Mouse (Mus musculus) stomach, embryonic 14.5 days (tissue): ENCODE results near the gene Herc1. TPM values are rescaled to one million over a fixed set of nuclear protein-coding genes. Genes with fewer than 3 reads are reported as not detected.

Experiments
- ATAC-seq: fragments of 200-750 bp; cut with Nextera tagmentation; 2 replicates; pipeline ENCODE4 v1.8.0; 2017; ENCODE audit warnings: low read depth, moderate TSS enrichment; ENCODE audit not compliant: insufficient number of reproducible peaks, insufficient read depth, low FRiP score
- H3K27ac ChIP-seq: fragments of 300-500 bp; sonication (generic); 2 replicates; pipeline ENCODE4 v1.5.1; 2014; ENCODE audit warnings: mild to moderate bottlenecking, low read length, moderate library complexity, mixed read lengths
- H3K27me3 ChIP-seq: fragments of 300-500 bp; sonication (generic); 2 replicates; pipeline ENCODE4 v1.6.1; 2014; ENCODE audit warnings: low read length, control low read depth, mixed read lengths; ENCODE audit not compliant: control insufficient read depth, insufficient read depth
- H3K36me3 ChIP-seq: fragments of 300-500 bp; sonication (generic); 2 replicates; pipeline ENCODE4 v1.6.1; 2014; ENCODE audit warnings: mild to moderate bottlenecking, control low read depth, low read length, moderate library complexity, mixed read lengths; ENCODE audit not compliant: control insufficient read depth, insufficient read depth
- H3K4me1 ChIP-seq: fragments of 300-500 bp; sonication (generic); 2 replicates; pipeline ENCODE4 v1.6.1; 2014; ENCODE audit warnings: low read length, control low read depth, mixed read lengths; ENCODE audit not compliant: control insufficient read depth, insufficient read depth
- H3K4me2 ChIP-seq: fragments of 300-500 bp; sonication (generic); replicated peaks from 2 replicates; pipeline ENCODE4 v1.6.1; 2014; ENCODE audit warnings: low read depth, low read length, control low read depth
- H3K4me3 ChIP-seq: fragments of 300-500 bp; sonication (generic); 2 replicates; pipeline ENCODE4 v1.5.1; 2014; ENCODE audit warnings: low read depth, low read length, control low read depth
- H3K9ac ChIP-seq: fragments of 300-500 bp; sonication (generic); replicated peaks from 2 replicates; pipeline ENCODE4 v1.6.1; 2014; ENCODE audit warnings: low read depth, mild to moderate bottlenecking, control low read depth, low read length, moderate library complexity, mixed read lengths
- H3K9me3 ChIP-seq: fragments of 300-500 bp; sonication (generic); 2 replicates; pipeline ENCODE4 v1.6.1; 2016; ENCODE audit warnings: low read depth, low read length, control low read depth; ENCODE audit not compliant: control insufficient read depth
- WGBS: fragments of 180-500 bp; shearing (Covaris S2); extraction: QIAGEN DNeasy Blood & Tissue Kit; methylation state at CpG from one replicate; pipeline ENCODE4 v1.1.7; 2014; 5-methylcytosine and 5-hydroxymethylcytosine counted together
- polyA plus RNA-seq: library from polyadenylated mRNA; unstranded; fragments of >200 nt; fragmentation: Nextera tagmentation; extraction: Ambion mirVana; gene quantifications from 2 replicates; pipeline ENCODE4 v1.2.1, GENCODE M21; 2014

Gene Herc1
- polyA plus RNA-seq, 1 experiment from 2014 or later: 30.7 TPM

GRCm38 (mm10) chr9:66393304-66393703 lies 43.1 kb downstream of the Herc1 start:
- Histone ChIP-seq H3K27me3 (no peaks in the 10 kb centered on the region), H3K4me3 (no peak overlapping the region), H3K9ac (no peak overlapping the region), H3K36me3 (peaks cover 8% of the 10 kb centered on the region), H3K9me3 (no peaks in the 10 kb centered on the region), H3K4me1 (no peaks in the 10 kb centered on the region), H3K4me2 (no peak overlapping the region), H3K27ac (no peak overlapping the region)
- no peak for ATAC-seq
- whole genome bisulfite sequencing: 82% methylated on average over 5 of the region's 5 CpGs

GRCm38 (mm10) chr9:66423492-66423891 lies 73.2 kb downstream of the Herc1 start:
- ATAC-seq: no peak
- no peaks in the 10 kb centered on the region for H3K27me3 ChIP-seq
- no peak overlapping the region for H3K27ac ChIP-seq
- no peak overlapping the region for H3K9ac ChIP-seq
- H3K4me1 ChIP-seq: no peaks in the 10 kb centered on the region
- H3K9me3 ChIP-seq: no peaks in the 10 kb centered on the region
- peaks cover 8% of the 10 kb centered on the region for H3K36me3 ChIP-seq
- H3K4me2 ChIP-seq: no peak overlapping the region
- no peak overlapping the region for H3K4me3 ChIP-seq

GRCm38 (mm10) chr9:66440007-66440406 lies 89.8 kb downstream of the Herc1 start:
- Histone ChIP-seq H3K4me3 (no peak overlapping the region), H3K36me3 (peaks cover 28% of the 10 kb centered on the region), H3K27me3 (no peaks in the 10 kb centered on the region), H3K4me2 (no peak overlapping the region), H3K27ac (no peak overlapping the region), H3K4me1 (no peaks in the 10 kb centered on the region), H3K9me3 (no peaks in the 10 kb centered on the region), H3K9ac (no peak overlapping the region)
- ATAC-seq: no peak
- 97% methylated on average over 8 of the region's 8 CpGs for WGBS

- ATAC-seq: no peak
- Histone ChIP-seq H3K9me3 (no peaks in the 10 kb centered on the region), H3K27ac (no peak overlapping the region), H3K27me3 (no peaks in the 10 kb centered on the region), H3K4me3 (no peak overlapping the region), H3K36me3 (peaks cover 24% of the 10 kb centered on the region), H3K4me1 (no peaks in the 10 kb centered on the region), H3K9ac (no peak overlapping the region), H3K4me2 (no peak overlapping the region)
- 72% methylated on average over 5 of the region's 5 CpGs for WGBS
These were observed 98.0 kb downstream of the Herc1 start for GRCm38 (mm10) chr9:66448253-66448652.

- H3K4me1 ChIP-seq: no peaks in the 10 kb centered on the region
- no peak for ATAC-seq
These were observed 114.8 kb downstream of the Herc1 start for GRCm38 (mm10) chr9:66465087-66465486.

GRCm38 (mm10) chr9:66477785-66478184 lies 127.5 kb downstream of the Herc1 start:
- H3K27me3 ChIP-seq: no peaks in the 10 kb centered on the region
- no peak for ATAC-seq
- no peaks in the 10 kb centered on the region for H3K9me3 ChIP-seq
- peaks cover 35% of the 10 kb centered on the region; the same call in 1 of the 2 replicates for H3K36me3 ChIP-seq
- no peak overlapping the region for H3K9ac ChIP-seq
- WGBS: 69% methylated on average over 2 of the region's 2 CpGs
- H3K27ac ChIP-seq: no peak overlapping the region
- no peak overlapping the region for H3K4me2 ChIP-seq
- no peak overlapping the region for H3K4me3 ChIP-seq
- no peaks in the 10 kb centered on the region for H3K4me1 ChIP-seq

More at GRCm38 (mm10) chr9:66465087-66465486, 114.8 kb downstream of the Herc1 start:
- no peaks in the 10 kb centered on the region for H3K27me3 ChIP-seq
- no peaks in the 10 kb centered on the region for H3K9me3 ChIP-seq
- H3K9ac ChIP-seq: no peak overlapping the region
- no peak overlapping the region for H3K4me2 ChIP-seq
- H3K36me3 ChIP-seq: peaks cover 33% of the 10 kb centered on the region
- WGBS: 51% methylated on average over 4 of the region's 4 CpGs
- no peak overlapping the region for H3K27ac ChIP-seq
- no peak overlapping the region for H3K4me3 ChIP-seq

GRCm38 (mm10) chr9:66483429-66483828 lies 133.2 kb downstream of the Herc1 start:
- ATAC-seq: no peak
- Histone ChIP-seq H3K9me3 (no peaks in the 10 kb centered on the region), H3K27ac (no peak overlapping the region), H3K9ac (no peak overlapping the region), H3K4me3 (no peak overlapping the region), H3K4me2 (no peak overlapping the region), H3K27me3 (no peaks in the 10 kb centered on the region), H3K4me1 (no peaks in the 10 kb centered on the region), H3K36me3 (peaks cover 48% of the 10 kb centered on the region)
- 83% methylated on average over 3 of the region's 3 CpGs for WGBS

- Histone ChIP-seq H3K4me1 (no peaks in the 10 kb centered on the region), H3K4me2 (no peak overlapping the region), H3K36me3 (peaks cover 59% of the 10 kb centered on the region), H3K27ac (no peak overlapping the region), H3K9ac (no peak overlapping the region), H3K27me3 (no peaks in the 10 kb centered on the region), H3K9me3 (no peaks in the 10 kb centered on the region), H3K4me3 (no peak overlapping the region)
- no peak for ATAC-seq
These were observed 138.5 kb downstream of the Herc1 start for GRCm38 (mm10) chr9:66488786-66489185.

- no peaks in the 10 kb centered on the region for H3K9me3 ChIP-seq
- H3K4me1 ChIP-seq: no peaks in the 10 kb centered on the region
- no peak for ATAC-seq
- H3K4me2 ChIP-seq: no peak overlapping the region
- H3K4me3 ChIP-seq: no peak overlapping the region
- WGBS: 88% methylated on average over 1 of the region's 1 CpGs
- H3K27me3 ChIP-seq: no peaks in the 10 kb centered on the region
- peaks cover 63% of the 10 kb centered on the region for H3K36me3 ChIP-seq
- H3K27ac ChIP-seq: no peak overlapping the region
- no peak overlapping the region for H3K9ac ChIP-seq
These were observed 142.1 kb downstream of the Herc1 start for GRCm38 (mm10) chr9:66492361-66492760.
